Mouse (Mus musculus) C2C12 (cell line): Measurements from ENCODE around the gene Robo1. TPM values are rescaled to one million over a fixed set of nuclear protein-coding genes. Genes with fewer than 3 reads are reported as not detected.

ENCODE experiments used
- H3K27me3 ChIP-seq: one replicate; pipeline ENCODE4 v1.6.1; 2011; ENCODE audit not compliant: control insufficient read depth, insufficient read depth, insufficient read length
- H3K36me3 ChIP-seq: one replicate; pipeline ENCODE4 v1.6.1; 2011; ENCODE audit not compliant: control insufficient read depth, insufficient read depth
- H3K4me3 ChIP-seq: one replicate; pipeline ENCODE4 v1.5.1; 2011; ENCODE audit warnings: mild to moderate bottlenecking, control low read depth; ENCODE audit not compliant: poor library complexity, insufficient read depth, severe bottlenecking
- H3K79me2 ChIP-seq: one replicate; pipeline ENCODE4 v1.6.1; 2011; ENCODE audit not compliant: control insufficient read depth, insufficient read depth
- H3K79me3 ChIP-seq: one replicate; pipeline ENCODE4 v1.6.1; 2011; ENCODE audit warnings: low read depth, control low read depth
- H3ac ChIP-seq: one replicate; pipeline ENCODE3; 2011; ENCODE audit warnings: low read depth; ENCODE audit not compliant: control insufficient read depth, insufficient read length
- CEBPB ChIP-seq: IDR thresholded peaks from one replicate; pipeline ENCODE4 v1.6.1; 2011; ENCODE audit warnings: low read depth, mild to moderate bottlenecking, control low read depth, moderate library complexity
- CTCF ChIP-seq: IDR thresholded peaks from one replicate; pipeline ENCODE4 v1.5.1; 2011; ENCODE audit not compliant: control insufficient read depth, insufficient read depth, insufficient read length
- FOSL1 ChIP-seq: IDR thresholded peaks from one replicate; pipeline ENCODE4 v1.8.0; 2011; ENCODE audit warnings: mild to moderate bottlenecking, low read length; ENCODE audit not compliant: poor library complexity, insufficient read depth, severe bottlenecking
- MAX ChIP-seq: IDR thresholded peaks from one replicate; pipeline ENCODE4 v1.6.1; 2011; ENCODE audit warnings: mild to moderate bottlenecking, control low read depth
- MYOD1 ChIP-seq: IDR thresholded peaks from one replicate; pipeline ENCODE4 v1.6.1; 2011; ENCODE audit warnings: low read depth; ENCODE audit not compliant: control insufficient read depth, insufficient read length
- MYOG ChIP-seq: IDR thresholded peaks from one replicate; pipeline ENCODE4 v1.6.1; 2011; ENCODE audit not compliant: control insufficient read depth, insufficient read length; ENCODE audit errors: extremely low read depth
- USF1 ChIP-seq: IDR thresholded peaks from one replicate; pipeline ENCODE4 v1.6.1; 2011; ENCODE audit warnings: low read depth, mild to moderate bottlenecking, control low read depth, moderate library complexity
- polyA plus RNA-seq: library from polyadenylated mRNA; unstranded; fragments of >200 nt; fragmentation: generic; extraction: Trizol; gene quantifications from one replicate; pipeline ENCODE4 v1.2.1, GENCODE M21; 2012; ENCODE audit warnings: missing spikeins

Robo1 gene
- polyA plus RNA-seq, 1 experiment: 6.5 TPM

DNA sequence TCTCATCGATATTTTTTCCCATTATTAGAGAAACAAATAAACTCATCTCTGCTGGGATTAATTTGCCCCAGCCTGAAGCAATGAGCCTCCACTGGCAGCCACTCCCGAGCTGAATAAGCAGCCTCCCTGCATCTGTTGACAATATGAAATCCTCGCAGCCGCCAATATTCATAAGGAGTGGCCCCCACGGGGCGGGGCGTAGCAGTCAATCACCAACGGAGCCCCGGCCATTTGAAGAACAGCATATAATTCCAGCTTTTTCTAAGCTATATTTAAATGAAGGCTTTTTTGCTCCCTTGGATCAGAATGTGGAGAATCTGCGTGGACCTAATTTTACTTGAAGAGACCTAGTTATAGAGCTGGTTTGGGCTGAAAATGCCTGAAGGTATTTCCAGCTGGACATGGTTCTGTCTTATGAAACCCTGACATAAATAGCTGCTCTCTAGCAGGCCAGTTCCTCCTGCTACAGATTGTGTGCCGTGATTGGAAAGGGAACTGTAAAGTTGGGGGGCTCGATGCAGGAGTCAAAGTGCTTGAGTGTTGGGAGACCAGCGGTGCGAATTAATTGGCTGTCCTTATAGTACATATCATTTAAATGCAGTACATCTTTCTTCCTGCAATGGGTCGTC is 492.1 kb downstream of the Robo1 start:
- no peak for TF ChIP-seq USF1
- TF ChIP-seq CEBPB: no peak
- no peak for TF ChIP-seq MYOG
- no peak for TF ChIP-seq FOSL1
- TF ChIP-seq CTCF: no peak
- TF ChIP-seq MYOD1: no peak
- TF ChIP-seq MAX: no peak
- no peak overlapping the region for H3ac ChIP-seq
- no peak overlapping the region for H3K4me3 ChIP-seq
- H3K27me3 ChIP-seq: no peaks in the 10 kb centered on the region
- H3K79me2 ChIP-seq: no peaks in the 10 kb centered on the region
- H3K79me3 ChIP-seq: no peaks in the 10 kb centered on the region
- H3K36me3 ChIP-seq: no peaks in the 10 kb centered on the region

DNA sequence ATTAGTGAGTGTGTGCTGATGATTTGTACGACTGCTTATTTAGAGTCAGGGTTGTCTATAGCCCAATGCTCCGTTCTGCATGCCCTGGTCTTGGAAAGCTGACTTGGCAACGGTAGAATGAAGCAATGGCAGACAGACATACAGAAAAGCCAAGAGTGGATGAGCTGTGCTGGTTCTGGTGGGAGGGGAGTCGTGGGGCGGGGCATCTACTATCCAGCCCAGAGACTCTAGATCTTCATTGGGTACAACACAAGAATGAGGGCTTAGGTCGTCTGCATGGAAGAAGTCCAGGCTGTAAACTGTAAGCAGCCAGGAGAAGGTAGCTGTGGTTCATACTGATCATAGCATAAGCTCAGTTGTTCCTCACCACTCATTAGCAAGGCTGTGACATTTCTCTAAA is 492.7 kb downstream of the Robo1 start:
- Histone ChIP-seq H3K79me3 (no peaks in the 10 kb centered on the region), H3K79me2 (no peaks in the 10 kb centered on the region), H3K4me3 (no peak overlapping the region), H3K27me3 (no peaks in the 10 kb centered on the region), H3K36me3 (no peaks in the 10 kb centered on the region), H3ac (no peak overlapping the region)
- TF ChIP-seq MYOD1: no peak
- TF ChIP-seq FOSL1: no peak
- TF ChIP-seq USF1: no peak
- no peak for TF ChIP-seq CTCF
- TF ChIP-seq MAX: no peak
- no peak for TF ChIP-seq CEBPB
- TF ChIP-seq MYOG: no peak

DNA sequence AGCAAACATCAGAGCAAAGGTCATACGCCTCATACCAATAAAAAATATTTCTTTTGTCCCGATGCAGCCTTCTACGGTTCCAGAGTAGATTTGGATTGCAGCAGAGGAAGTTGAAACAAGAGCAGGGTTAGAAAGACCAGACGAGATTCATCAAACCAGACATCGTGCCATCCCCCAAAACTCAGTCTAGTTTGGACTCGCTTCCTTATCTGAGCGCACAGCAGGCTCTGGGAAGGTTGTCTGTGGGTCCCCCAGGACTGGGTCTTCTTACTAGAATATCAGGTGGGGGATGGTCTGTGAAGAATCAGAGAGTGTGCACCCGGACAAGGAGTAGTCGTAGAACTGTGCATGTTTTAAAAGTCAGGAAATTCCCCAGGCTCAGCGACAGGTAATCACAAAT is 500.2 kb downstream of the Robo1 start:
- TF ChIP-seq CEBPB: no peak
- peaks cover 3% of the 10 kb centered on the region for H3K79me3 ChIP-seq
- no peak overlapping the region for H3ac ChIP-seq
- no peaks in the 10 kb centered on the region for H3K36me3 ChIP-seq
- H3K4me3 ChIP-seq: no peak overlapping the region
- no peaks in the 10 kb centered on the region for H3K27me3 ChIP-seq
- H3K79me2 ChIP-seq: no peaks in the 10 kb centered on the region

DNA sequence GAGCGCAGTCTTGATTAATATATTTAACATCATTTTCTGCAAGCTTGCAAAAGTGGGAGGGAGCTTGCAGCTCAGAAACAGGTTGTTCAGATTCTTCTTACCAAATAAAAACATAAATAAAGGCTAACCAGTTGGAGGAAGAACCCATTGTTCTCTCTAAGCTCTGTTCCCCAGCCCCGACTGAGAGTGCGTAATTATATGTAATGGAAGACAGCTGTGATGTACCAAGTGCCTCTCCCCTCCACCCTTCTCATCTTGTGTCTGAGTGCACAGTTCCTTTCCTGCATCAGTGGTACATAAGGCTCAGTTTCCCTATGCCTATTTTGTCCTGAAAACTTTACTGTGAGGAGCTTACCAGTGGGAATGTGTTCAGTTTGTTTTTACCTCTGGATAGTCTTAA is 502.8 kb downstream of the Robo1 start:
- Histone ChIP-seq H3K79me2 (no peaks in the 10 kb centered on the region), H3ac (no peak overlapping the region), H3K79me3 (peaks cover 3% of the 10 kb centered on the region), H3K36me3 (no peaks in the 10 kb centered on the region), H3K27me3 (no peaks in the 10 kb centered on the region), H3K4me3 (no peak overlapping the region)
- TF ChIP-seq MYOD1: no peak
- TF ChIP-seq CTCF: no peak
- TF ChIP-seq FOSL1: no peak

DNA sequence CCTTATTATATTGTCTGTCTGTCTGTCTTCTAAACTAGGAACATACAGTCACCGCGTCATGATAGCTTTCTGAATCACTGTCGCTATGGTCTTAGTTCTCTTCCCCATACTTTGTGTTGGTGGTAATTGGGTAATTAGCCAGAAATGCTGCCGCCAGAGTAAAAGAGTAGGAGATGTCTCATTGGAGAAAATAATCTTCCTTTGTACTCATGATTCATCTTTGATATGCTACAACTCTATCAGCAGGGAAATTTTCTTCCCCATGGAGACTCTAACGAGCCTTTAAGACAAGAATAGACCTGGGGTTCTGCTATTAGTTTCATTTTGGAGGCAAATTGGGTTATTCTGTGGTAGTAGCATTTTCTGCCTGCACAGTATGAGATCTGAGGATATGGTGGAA is 503.4 kb downstream of the Robo1 start:
- no peak for TF ChIP-seq MAX
- no peak for TF ChIP-seq MYOG
- no peak for TF ChIP-seq CEBPB
- no peak for TF ChIP-seq USF1
- no peak for TF ChIP-seq MYOD1
- TF ChIP-seq CTCF: no peak
- TF ChIP-seq FOSL1: no peak
- Histone ChIP-seq H3K79me2 (no peaks in the 10 kb centered on the region), H3K27me3 (no peaks in the 10 kb centered on the region), H3K36me3 (no peaks in the 10 kb centered on the region), H3K4me3 (no peak overlapping the region), H3K79me3 (peaks cover 3% of the 10 kb centered on the region), H3ac (no peak overlapping the region)

DNA sequence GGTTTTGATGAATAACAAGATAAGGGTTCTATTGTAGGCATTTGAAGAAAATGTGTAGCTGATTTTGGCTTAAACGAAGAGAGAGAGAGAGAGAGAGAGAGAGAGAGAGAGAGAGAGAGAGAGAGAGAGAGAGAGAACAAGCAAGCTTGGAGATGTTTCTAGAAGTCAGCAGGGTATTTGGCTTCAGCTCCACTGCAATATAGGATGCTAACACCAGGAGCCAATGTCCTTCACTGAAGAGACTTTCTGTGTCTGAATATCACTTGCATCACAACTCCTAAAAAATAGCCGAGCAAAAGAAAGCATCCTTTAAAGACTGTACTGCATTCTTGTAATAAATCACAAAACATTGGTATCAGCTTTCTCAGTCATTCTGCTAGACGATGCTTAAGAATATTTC is 503.8 kb downstream of the Robo1 start:
- H3K79me2 ChIP-seq: no peaks in the 10 kb centered on the region
- H3K27me3 ChIP-seq: no peaks in the 10 kb centered on the region
- H3K4me3 ChIP-seq: no peak overlapping the region
- TF ChIP-seq MYOD1: no peak
- no peak for TF ChIP-seq MYOG
- no peak for TF ChIP-seq MAX
- TF ChIP-seq CTCF: no peak
- no peak for TF ChIP-seq FOSL1
- no peak for TF ChIP-seq USF1
- no peak for TF ChIP-seq CEBPB
- no peak overlapping the region for H3ac ChIP-seq
- H3K36me3 ChIP-seq: no peaks in the 10 kb centered on the region
- peaks cover 3% of the 10 kb centered on the region for H3K79me3 ChIP-seq
